Mouse (Mus musculus): ENCODE results near the gene Zbtb48. TPM values are rescaled to one million over a fixed set of nuclear protein-coding genes. Genes with fewer than 3 reads are reported as not detected.

Zbtb48 gene
- total RNA-seq, 2 experiments from 2014 or later, result 11.7 to 13.7 TPM

Other genes with a start within 250 kb of the Zbtb48 start
- gene Camta1, start 165.8 kb downstream of the Zbtb48 start, total RNA-seq (2021), result 100 to 1,000 TPM; 279 to 294 TPM
- gene Dnajc11, start 94.0 kb downstream of the Zbtb48 start, total RNA-seq (2021), result 10 to 100 TPM; 62.0 to 63.1 TPM
- gene Thap3, start 38.7 kb downstream of the Zbtb48 start, total RNA-seq (2021), result 10 to 100 TPM; 24.6 to 29.9 TPM
- 10 to 100 TPM; 11.1 to 11.6 TPM for gene Phf13, start 31.4 kb downstream of the Zbtb48 start, total RNA-seq (2021)
- gene Klhl21, start 18.9 kb downstream of the Zbtb48 start, total RNA-seq (2021), result 10 to 100 TPM; 20.5 to 21.4 TPM
- under 1 TPM; 0.33 to 0.62 TPM for gene Tas1r1, start 10.9 kb upstream of the Zbtb48 start, total RNA-seq (2021)
- 10 to 100 TPM; 19.7 to 21.3 TPM for gene Nol9, start 11.7 kb upstream of the Zbtb48 start, total RNA-seq (2021)
- 100 to 1,000 TPM; 158 to 166 TPM for gene Plekhg5, start 44.8 kb upstream of the Zbtb48 start, total RNA-seq (2021)
- gene Tnfrsf25, start 88.3 kb upstream of the Zbtb48 start, total RNA-seq (2021), result 10 to 100 TPM; 46.5 to 65.3 TPM
- gene Espn, start 124.7 kb upstream of the Zbtb48 start, total RNA-seq (2021), result 1 to 10 TPM; 1.4 to 1.5 TPM
- gene Hes2, start 131.2 kb upstream of the Zbtb48 start, total RNA-seq (2021), result not detected
- 100 to 1,000 TPM; 331 to 345 TPM for gene Acot7, start 150.5 kb upstream of the Zbtb48 start, total RNA-seq (2021)
- gene Gpr153, start 246.6 kb upstream of the Zbtb48 start, total RNA-seq (2021), result 1 to 10 TPM; 5.3 to 6.1 TPM

All from layer of hippocampus, postnatal 36 days (tissue).